Mouse (Mus musculus): ENCODE measurements at regions not wholly inside any gene's neighbourhood (a gene's known extent, or its start where the extent isn't known, plus 50 kb on each side); places are given as distances from the start of the nearest gene placed in this dataset.

- ATAC-seq (ENCODE audit: low FRiP score), result no peak
- 74% methylated on average over 4 of the region's 4 CpGs for WGBS
- no peaks in the 10 kb centered on the region for H3K27me3 ChIP-seq (ENCODE audit: control insufficient read depth, insufficient read depth, low read length)
Observed at GRCm38 (mm10) chr13:71245326-71245725, 403.7 kb upstream of the Adamts16 start.

GRCm38 (mm10) chr13:71239782-71240181, 398.2 kb upstream of the Adamts16 start:
- no peak overlapping the region for H3K4me3 ChIP-seq (ENCODE audit: low read depth, low read length)
- no peak overlapping the region for H3K27ac ChIP-seq (ENCODE audit: low read depth, low read length)
- ATAC-seq (ENCODE audit: low FRiP score) (no peak), DNase-seq (ENCODE audit: low spot score) (no peak)
- H3K9me3 ChIP-seq (ENCODE audit: control insufficient read depth, low read length), result no peaks in the 10 kb centered on the region
- no peaks in the 10 kb centered on the region for H3K27me3 ChIP-seq (ENCODE audit: control insufficient read depth, insufficient read depth, low read length)
- H3K4me1 ChIP-seq (replicated peaks; ENCODE audit: control insufficient read depth, insufficient read depth, low read length), result no peaks in the 10 kb centered on the region
- H3K4me2 ChIP-seq (replicated peaks; ENCODE audit: low read depth, low read length), result no peak overlapping the region
- no peak overlapping the region for H3K9ac ChIP-seq (ENCODE audit: low read depth, low read length)
- no peaks in the 10 kb centered on the region for H3K36me3 ChIP-seq (ENCODE audit: control insufficient read depth, insufficient read depth, low read length)
- 77% methylated on average over 4 of the region's 4 CpGs for WGBS

More at GRCm38 (mm10) chr13:71245326-71245725, 403.7 kb upstream of the Adamts16 start:
- H3K4me2 ChIP-seq (replicated peaks; ENCODE audit: low read depth, low read length), result no peak overlapping the region
- H3K4me3 ChIP-seq (ENCODE audit: low read depth, low read length), result no peak overlapping the region
- H3K4me1 ChIP-seq (replicated peaks; ENCODE audit: control insufficient read depth, insufficient read depth, low read length), result peaks cover 7% of the 10 kb centered on the region; the same call in 1 of the 2 replicates
- H3K36me3 ChIP-seq (ENCODE audit: control insufficient read depth, insufficient read depth, low read length), result no peaks in the 10 kb centered on the region
- H3K9me3 ChIP-seq (ENCODE audit: control insufficient read depth, low read length), result no peaks in the 10 kb centered on the region
- H3K27ac ChIP-seq (ENCODE audit: low read depth, low read length), result no peak overlapping the region
- no peak for DNase-seq (ENCODE audit: low spot score)
- H3K9ac ChIP-seq (ENCODE audit: low read depth, low read length), result no peak overlapping the region

GRCm38 (mm10) chr13:71235338-71235737, 393.7 kb upstream of the Adamts16 start:
- Histone ChIP-seq H3K9ac (ENCODE audit: low read depth, low read length) (no peak overlapping the region), H3K4me1 (replicated peaks; ENCODE audit: control insufficient read depth, insufficient read depth, low read length) (no peaks in the 10 kb centered on the region), H3K27ac (ENCODE audit: low read depth, low read length) (no peak overlapping the region), H3K4me3 (ENCODE audit: low read depth, low read length) (no peak overlapping the region), H3K4me2 (replicated peaks; ENCODE audit: low read depth, low read length) (no peak overlapping the region), H3K9me3 (ENCODE audit: control insufficient read depth, low read length) (no peaks in the 10 kb centered on the region), H3K27me3 (ENCODE audit: control insufficient read depth, insufficient read depth, low read length) (no peaks in the 10 kb centered on the region), H3K36me3 (ENCODE audit: control insufficient read depth, insufficient read depth, low read length) (no peaks in the 10 kb centered on the region)
- DNase-seq (ENCODE audit: low spot score) (no peak), ATAC-seq (ENCODE audit: low FRiP score) (no peak)
- 93% methylated on average over 4 of the region's 4 CpGs for WGBS

GRCm38 (mm10) chr13:71231182-71231581, 389.6 kb upstream of the Adamts16 start:
- H3K36me3 ChIP-seq (ENCODE audit: control insufficient read depth, insufficient read depth, low read length), result no peaks in the 10 kb centered on the region

GRCm38 (mm10) chr13:71214776-71215175, 373.2 kb upstream of the Adamts16 start:
- Histone ChIP-seq H3K36me3 (ENCODE audit: control insufficient read depth, insufficient read depth, low read length) (no peaks in the 10 kb centered on the region), H3K4me2 (replicated peaks; ENCODE audit: low read depth, low read length) (no peak overlapping the region), H3K27ac (ENCODE audit: low read depth, low read length) (no peak overlapping the region), H3K9ac (ENCODE audit: low read depth, low read length) (no peak overlapping the region), H3K27me3 (ENCODE audit: control insufficient read depth, insufficient read depth, low read length) (no peaks in the 10 kb centered on the region), H3K9me3 (ENCODE audit: control insufficient read depth, low read length) (no peaks in the 10 kb centered on the region), H3K4me3 (ENCODE audit: low read depth, low read length) (no peak overlapping the region), H3K4me1 (replicated peaks; ENCODE audit: control insufficient read depth, insufficient read depth, low read length) (peaks cover 2% of the 10 kb centered on the region; the same call in 1 of the 2 replicates)
- 69% methylated on average over 5 of the region's 5 CpGs for WGBS
- ATAC-seq (ENCODE audit: low FRiP score) (no peak), DNase-seq (ENCODE audit: low spot score) (no peak)

More at GRCm38 (mm10) chr13:71231182-71231581, 389.6 kb upstream of the Adamts16 start:
- Histone ChIP-seq H3K4me3 (ENCODE audit: low read depth, low read length) (no peak overlapping the region), H3K9me3 (ENCODE audit: control insufficient read depth, low read length) (no peaks in the 10 kb centered on the region), H3K9ac (ENCODE audit: low read depth, low read length) (no peak overlapping the region), H3K4me2 (replicated peaks; ENCODE audit: low read depth, low read length) (no peak overlapping the region), H3K27ac (ENCODE audit: low read depth, low read length) (no peak overlapping the region), H3K4me1 (replicated peaks; ENCODE audit: control insufficient read depth, insufficient read depth, low read length) (no peaks in the 10 kb centered on the region), H3K27me3 (ENCODE audit: control insufficient read depth, insufficient read depth, low read length) (no peaks in the 10 kb centered on the region)
- ATAC-seq (ENCODE audit: low FRiP score), result no peak
- no peak for DNase-seq (ENCODE audit: low spot score)
- 84% methylated on average over 5 of the region's 5 CpGs for WGBS

- ATAC-seq (ENCODE audit: low FRiP score) (no peak), DNase-seq (ENCODE audit: low spot score) (no peak)
- Histone ChIP-seq H3K27ac (ENCODE audit: low read depth, low read length) (no peak overlapping the region; the same call in 1 of the 2 replicates), H3K27me3 (ENCODE audit: control insufficient read depth, insufficient read depth, low read length) (no peaks in the 10 kb centered on the region), H3K36me3 (ENCODE audit: control insufficient read depth, insufficient read depth, low read length) (no peaks in the 10 kb centered on the region), H3K9me3 (ENCODE audit: control insufficient read depth, low read length) (no peaks in the 10 kb centered on the region), H3K4me2 (replicated peaks; ENCODE audit: low read depth, low read length) (no peak overlapping the region), H3K9ac (ENCODE audit: low read depth, low read length) (no peak overlapping the region), H3K4me1 (replicated peaks; ENCODE audit: control insufficient read depth, insufficient read depth, low read length) (peaks cover 2% of the 10 kb centered on the region; the same call in 1 of the 2 replicates), H3K4me3 (ENCODE audit: low read depth, low read length) (no peak overlapping the region)
- 46% methylated on average over 4 of the region's 4 CpGs for WGBS
Observed at GRCm38 (mm10) chr13:71211363-71211762, 369.8 kb upstream of the Adamts16 start.

GRCm38 (mm10) chr13:71210658-71211251, 369.1 kb upstream of the Adamts16 start:
- Histone ChIP-seq H3K27me3 (ENCODE audit: control insufficient read depth, insufficient read depth, low read length) (no peaks in the 10 kb centered on the region), H3K36me3 (ENCODE audit: control insufficient read depth, insufficient read depth, low read length) (no peaks in the 10 kb centered on the region), H3K9me3 (ENCODE audit: control insufficient read depth, low read length) (no peaks in the 10 kb centered on the region), H3K27ac (ENCODE audit: low read depth, low read length) (no peak overlapping the region; the same call in 1 of the 2 replicates), H3K4me1 (replicated peaks; ENCODE audit: control insufficient read depth, insufficient read depth, low read length) (peaks cover 2% of the 10 kb centered on the region; the same call in 1 of the 2 replicates), H3K4me3 (ENCODE audit: low read depth, low read length) (no peak overlapping the region), H3K4me2 (replicated peaks; ENCODE audit: low read depth, low read length) (no peak overlapping the region), H3K9ac (ENCODE audit: low read depth, low read length) (no peak overlapping the region)
- 24% methylated on average over 7 of the region's 7 CpGs for WGBS
- DNase-seq (ENCODE audit: low spot score) (peak; percentile 10), ATAC-seq (ENCODE audit: low FRiP score) (no peak)

- Histone ChIP-seq H3K9me3 (ENCODE audit: control insufficient read depth, low read length) (no peaks in the 10 kb centered on the region), H3K9ac (ENCODE audit: low read depth, low read length) (no peak overlapping the region), H3K27ac (ENCODE audit: low read depth, low read length) (no peak overlapping the region), H3K27me3 (ENCODE audit: control insufficient read depth, insufficient read depth, low read length) (no peaks in the 10 kb centered on the region), H3K36me3 (ENCODE audit: control insufficient read depth, insufficient read depth, low read length) (no peaks in the 10 kb centered on the region), H3K4me2 (replicated peaks; ENCODE audit: low read depth, low read length) (no peak overlapping the region), H3K4me1 (replicated peaks; ENCODE audit: control insufficient read depth, insufficient read depth, low read length) (peaks cover under 1% of the 10 kb centered on the region; the same call in 1 of the 2 replicates), H3K4me3 (ENCODE audit: low read depth, low read length) (no peak overlapping the region)
- DNase-seq (ENCODE audit: low spot score) (no peak), ATAC-seq (ENCODE audit: low FRiP score) (no peak)
- WGBS, result 52% methylated on average over 3 of the region's 3 CpGs
Observed at GRCm38 (mm10) chr13:71205708-71206107, 364.1 kb upstream of the Adamts16 start.

- H3K9ac ChIP-seq (ENCODE audit: low read depth, low read length), result no peak overlapping the region
- DNase-seq (ENCODE audit: low spot score) (peak; percentile 17), ATAC-seq (ENCODE audit: low FRiP score) (no peak)
- no peaks in the 10 kb centered on the region for H3K9me3 ChIP-seq (ENCODE audit: control insufficient read depth, low read length)
- no peak overlapping the region for H3K4me2 ChIP-seq (replicated peaks; ENCODE audit: low read depth, low read length)
- no peaks in the 10 kb centered on the region for H3K27me3 ChIP-seq (ENCODE audit: control insufficient read depth, insufficient read depth, low read length)
- no peak overlapping the region for H3K4me3 ChIP-seq (ENCODE audit: low read depth, low read length)
- WGBS, result 55% methylated on average over 3 of the region's 3 CpGs
- no peak overlapping the region for H3K27ac ChIP-seq (ENCODE audit: low read depth, low read length)
- H3K4me1 ChIP-seq (replicated peaks; ENCODE audit: control insufficient read depth, insufficient read depth, low read length), result no peaks in the 10 kb centered on the region
- H3K36me3 ChIP-seq (ENCODE audit: control insufficient read depth, insufficient read depth, low read length), result no peaks in the 10 kb centered on the region
Observed at GRCm38 (mm10) chr13:71200656-71201055, 359.0 kb upstream of the Adamts16 start.

Data from hindbrain, embryonic 11.5 days (tissue).